ENCODE assay signal across 8 mouse cellular contexts in genomic region chr15:89209886-89210761, GRCm38 (mm10). TPM values are rescaled to one million over a fixed set of nuclear protein-coding genes. Genes with fewer than 3 reads are reported as not detected.
DNase-seq lines count a peak whose midpoint lies in the region; ATAC-seq lines count a peak whose summit lies in the region.

No protein-coding gene starts in this region.

- H3K9me3 ChIP-seq in intestine, embryonic 14.5 days (ENCODE audit: control insufficient read depth, low read length) = no peaks in the 10 kb centered on the region

- intact Hi-C loops in gastrocnemius, postnatal 14 days (cut with DNase I; ENCODE audit: low total_unique reads) = loop anchor here (5.0 kb wide), 2 partner anchors 48 to 78 kb away; no protein-coding TSS in a partner anchor
- intact Hi-C loops in left cerebral cortex, postnatal 14 days (cut with DNase I) = loop anchor here (2.0 to 5.0 kb wide), 2 partner anchors 53 to 87 kb away; partner anchors contain the start of gene Tubgcp6

- peak overlapping the region; percentile 82 for H3K27ac ChIP-seq in intestine, embryonic 14.5 days (ENCODE audit: low read depth)

- peak; percentile 20; the same call in 1 of the 2 replicates for ATAC-seq in intestine, embryonic 14.5 days (replicated peaks; ENCODE audit: low FRiP score, low TSS enrichment, low read depth)

- H3K36me3 ChIP-seq in intestine, embryonic 14.5 days (ENCODE audit: control insufficient read depth, insufficient read depth, low read length) = no peaks in the 10 kb centered on the region

- H3K4me1 ChIP-seq in intestine, embryonic 14.5 days (replicated peaks; ENCODE audit: control insufficient read depth, insufficient read depth, low read length) = peaks cover 6% of the 10 kb centered on the region; the same call in 1 of the 2 replicates

- no peaks in the 10 kb centered on the region for H3K27me3 ChIP-seq in intestine, embryonic 14.5 days (replicated peaks; ENCODE audit: control insufficient read depth, insufficient read depth, low read length)

- no peak overlapping the region for H3K9ac ChIP-seq in intestine, embryonic 14.5 days (ENCODE audit: low read length)

- H3K4me3 ChIP-seq in intestine, embryonic 14.5 days (ENCODE audit: low read depth, low read length) = peak overlapping the region; percentile 30

- WGBS in intestine, embryonic 14.5 days = 17% methylated on average over 22 of the region's 22 CpGs

- H3K4me2 ChIP-seq in intestine, embryonic 14.5 days (ENCODE audit: low read length) = peak overlapping the region; percentile 50

- peak; percentile 92 for DNase-seq in adipocyte (ENCODE audit: low spot score)
- DNase-seq in embryo, embryonic 10.5 days (ENCODE audit: low spot score) = peak; percentile 94
- DNase-seq in gastrocnemius, postnatal 14 days = peak; percentile 83
- peak; percentile 97 for DNase-seq in intestine, embryonic 14.5 days (ENCODE audit: low spot score)
- peak; percentile 88 to 90 for DNase-seq in left cerebral cortex, postnatal 14 days (ENCODE audit: low spot score in 2 of 2)
- peak; percentile 91 for DNase-seq in mesoderm, embryonic 11.5 days (ENCODE audit: low read depth, low spot score)
- DNase-seq in right cerebral cortex, postnatal 36 days (ENCODE audit: low spot score in 2 of 2) = peak; percentile 46 to 50
- DNase-seq in yolk sac, embryonic 10.5 days (ENCODE audit: low spot score) = peak; percentile 82

RNA-seq across cellular contexts. Expression of gene Ppp6r2, which starts 1.2 kb away (rescaled TPM):
- 10 to 100 TPM; 56.2 to 57.3 TPM for total RNA-seq in gastrocnemius, postnatal 14 days (2021)
- 26.9 and 29.6 TPM in 2 replicates for polyA plus RNA-seq in intestine, embryonic 14.5 days (2014; fragmentation: Nextera tagmentation; extraction: Ambion mirVana)
- 100 to 1,000 TPM; 154 to 159 TPM for total RNA-seq in left cerebral cortex, postnatal 14 days (2021)

RNA-seq across cellular contexts. Expression of gene Dennd6b, which starts 13.8 kb away (rescaled TPM):
- total RNA-seq in gastrocnemius, postnatal 14 days (2021) = 1 to 10 TPM; 4.1 to 5.4 TPM
- 13.9 and 16.2 TPM in 2 replicates for polyA plus RNA-seq in intestine, embryonic 14.5 days (2014; fragmentation: Nextera tagmentation; extraction: Ambion mirVana)
- 10 to 100 TPM; 41.3 to 42.7 TPM for total RNA-seq in left cerebral cortex, postnatal 14 days (2021)

RNA-seq across cellular contexts. Expression of gene Plxnb2, which starts 29.5 kb away (rescaled TPM):
- 10 to 100 TPM; 20.9 to 23.8 TPM for total RNA-seq in gastrocnemius, postnatal 14 days (2021)
- 149 and 150 TPM in 2 replicates for polyA plus RNA-seq in intestine, embryonic 14.5 days (2014; fragmentation: Nextera tagmentation; extraction: Ambion mirVana)
- total RNA-seq in left cerebral cortex, postnatal 14 days (2021) = 10 to 100 TPM; 50.7 to 52.0 TPM

Comparison
In these comparisons a context has a peak if more than half of its experiments do, and no peak if none do; other contexts are left out.
1. Peak in every context shown above with its lines: DNase-seq, ATAC-seq, H3K4me3 ChIP-seq and H3K27ac ChIP-seq.
2. RNA of gene Dennd6b, which starts 13.8 kb away (total RNA-seq): 41.3 to 42.7 TPM in left cerebral cortex, postnatal 14 days; 4.1 to 5.4 TPM in gastrocnemius, postnatal 14 days; every median in the first group is over 4 times any median in the second.